Mouse (Mus musculus): ENCODE measurements around the gene Dbh. TPM values are rescaled to one million over a fixed set of nuclear protein-coding genes. Genes with fewer than 3 reads are reported as not detected.

The Dbh gene
- total and polyA plus RNA-seq, 3 experiments, result not detected

DNA sequence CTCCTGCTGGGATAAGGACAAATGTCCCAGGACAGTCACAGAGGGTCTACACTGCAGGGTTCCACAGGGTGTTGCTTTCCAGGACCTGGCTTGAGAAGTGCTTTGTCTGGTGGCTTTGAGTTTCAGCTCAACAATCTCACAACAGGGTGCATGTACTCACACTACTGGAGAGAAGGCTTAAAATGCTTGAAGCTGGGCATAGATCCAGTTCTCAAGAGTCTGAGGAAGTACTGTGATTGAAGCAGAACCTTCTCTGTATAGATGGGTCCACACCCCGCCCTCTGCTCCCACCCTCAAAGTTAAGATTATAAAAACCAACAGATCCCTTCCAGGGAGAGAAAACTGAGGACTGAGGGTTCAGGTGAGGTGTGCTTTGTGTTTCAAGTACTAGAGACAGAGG is 35.6 kb downstream of the Dbh start:
- Histone ChIP-seq H3K27ac (ENCODE audit: control insufficient read depth, low read depth, low read length) (no peak overlapping the region), H3K79me2 (ENCODE audit: control insufficient read depth, insufficient read depth, low read length, poor library complexity) (no peaks in the 10 kb centered on the region), H3K4me3 (ENCODE audit: control insufficient read depth in 1 of 2, insufficient read depth in 1 of 2, low read depth in 2 of 2, low read length in 2 of 2) (no peak overlapping the region), H3K36me3 (ENCODE audit: control insufficient read depth in 1 of 2, insufficient read depth in 2 of 2, low read length in 2 of 2) (no peaks in the 10 kb centered on the region), H3K9ac (ENCODE audit: control insufficient read depth, low read depth, low read length, poor library complexity, severe bottlenecking) (no peak overlapping the region), H3K27me3 (ENCODE audit: control insufficient read depth in 1 of 2, insufficient read depth in 2 of 2, low read length in 2 of 2) (no peaks in the 10 kb centered on the region), H3K4me1 (ENCODE audit: control insufficient read depth in 1 of 2, insufficient read depth in 2 of 2, low read length in 2 of 2) (no peaks in the 10 kb centered on the region), H3K9me3 (replicated peaks; ENCODE audit: insufficient read depth, low read length) (no peaks in the 10 kb centered on the region)
- TF ChIP-seq GATA1 (IDR thresholded peaks at IDR 0.05; ENCODE audit: low read depth, low read length), result no peak
- TF ChIP-seq SMC3 (IDR thresholded peaks at IDR 0.05; ENCODE audit: low read depth, low read length), result no peak
- no peak for TF ChIP-seq MYB (IDR thresholded peaks at IDR 0.05; ENCODE audit: low read depth, low read length)
- DNase-seq (ENCODE audit: low read depth, low spot score), result no peak

DNA sequence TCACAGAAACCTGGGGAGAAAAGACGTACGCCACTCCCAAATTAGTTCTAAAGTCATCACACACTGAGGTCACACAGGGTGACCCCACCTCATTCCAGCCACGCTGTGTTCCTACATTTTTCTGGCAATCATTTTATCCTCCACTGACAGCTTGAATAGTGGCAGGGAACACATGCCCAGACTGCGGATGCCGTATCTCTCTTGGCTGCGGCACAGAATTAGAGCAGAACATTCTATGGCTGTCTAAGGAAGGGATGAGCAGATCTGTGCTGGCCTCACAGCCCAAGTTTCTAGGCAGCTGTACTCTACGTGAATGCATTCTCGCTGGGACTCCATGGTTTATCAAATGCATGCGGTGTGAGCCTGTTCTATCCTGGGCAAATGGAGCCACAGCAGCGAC is 40.6 kb downstream of the Dbh start:
- DNase-seq (ENCODE audit: low read depth, low spot score), result no peak
- no peaks in the 10 kb centered on the region for H3K27me3 ChIP-seq (ENCODE audit: control insufficient read depth in 1 of 2, insufficient read depth in 2 of 2, low read length in 2 of 2)
- H3K4me3 ChIP-seq (ENCODE audit: control insufficient read depth in 1 of 2, insufficient read depth in 1 of 2, low read depth in 2 of 2, low read length in 2 of 2), result no peak overlapping the region
- no peaks in the 10 kb centered on the region for H3K79me2 ChIP-seq (ENCODE audit: control insufficient read depth, insufficient read depth, low read length, poor library complexity)
- H3K9ac ChIP-seq (ENCODE audit: control insufficient read depth, low read depth, low read length, poor library complexity, severe bottlenecking), result no peak overlapping the region
- no peaks in the 10 kb centered on the region for H3K4me1 ChIP-seq (ENCODE audit: control insufficient read depth in 1 of 2, insufficient read depth in 2 of 2, low read length in 2 of 2)
- TF ChIP-seq BHLHE40 (IDR thresholded peaks at IDR 0.05; ENCODE audit: borderline replicate concordance, low read depth, low read length), result no peak
- TF ChIP-seq SIN3A (IDR thresholded peaks at IDR 0.05; ENCODE audit: low read length), result no peak
- no peak for TF ChIP-seq POLR2A (IDR thresholded peaks at IDR 0.05; ENCODE audit: control insufficient read depth in 1 of 2, insufficient read depth in 1 of 2, low read depth in 1 of 2, low read length in 2 of 2, poor library complexity in 1 of 2)
- no peak for TF ChIP-seq UBTF (IDR thresholded peaks at IDR 0.05; ENCODE audit: borderline replicate concordance, insufficient read depth, low read depth, low read length)
- TF ChIP-seq ZC3H11A (IDR thresholded peaks at IDR 0.05; ENCODE audit: low read depth, low read length), result no peak
- no peak for TF ChIP-seq ZMIZ1 (IDR thresholded peaks at IDR 0.05; ENCODE audit: low read depth, low read length)
- TF ChIP-seq RCOR1 (IDR thresholded peaks at IDR 0.05; ENCODE audit: low read depth, low read length), result no peak
- no peaks in the 10 kb centered on the region for H3K9me3 ChIP-seq (replicated peaks; ENCODE audit: insufficient read depth, low read length)
- no peak overlapping the region for H3K27ac ChIP-seq (ENCODE audit: control insufficient read depth, low read depth, low read length)
- H3K36me3 ChIP-seq (ENCODE audit: control insufficient read depth in 1 of 2, insufficient read depth in 2 of 2, low read length in 2 of 2), result no peaks in the 10 kb centered on the region

DNA sequence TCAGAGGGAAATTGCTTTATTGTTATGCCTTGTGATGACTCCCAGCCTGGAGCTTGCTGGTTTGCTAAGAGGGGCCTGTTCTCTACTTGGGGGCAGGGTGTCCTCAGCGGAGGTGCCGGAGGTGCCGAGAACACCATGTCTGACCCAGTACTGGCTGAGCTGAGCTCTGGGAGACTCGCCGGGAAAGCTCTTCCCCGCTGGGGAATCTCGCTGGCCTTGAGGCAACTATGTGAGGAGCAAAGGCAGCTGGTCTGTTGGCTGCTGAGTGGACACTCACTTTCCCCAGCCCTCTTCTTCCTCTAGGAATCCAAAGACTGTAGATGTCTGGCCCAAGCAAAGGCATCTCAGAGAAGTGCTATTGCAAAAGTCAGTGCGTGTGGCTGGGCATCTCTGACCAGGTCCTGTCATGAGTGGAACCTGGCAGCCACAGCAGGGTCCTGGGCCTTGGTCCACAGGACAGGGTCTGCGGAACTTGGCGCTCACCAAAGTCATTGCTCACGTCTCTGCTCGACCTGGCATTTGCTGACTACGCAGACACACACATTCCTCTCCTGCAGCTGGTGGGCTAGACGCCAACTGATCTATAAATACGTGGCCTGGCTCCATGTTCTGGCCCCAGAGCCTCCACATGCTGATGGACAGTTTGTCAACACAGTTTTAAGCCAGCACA is 41.2 kb downstream of the Dbh start:
- Histone ChIP-seq H3K4me1 (ENCODE audit: control insufficient read depth in 1 of 2, insufficient read depth in 2 of 2, low read length in 2 of 2) (no peaks in the 10 kb centered on the region), H3K9me3 (replicated peaks; ENCODE audit: insufficient read depth, low read length) (no peaks in the 10 kb centered on the region), H3K36me3 (ENCODE audit: control insufficient read depth in 1 of 2, insufficient read depth in 2 of 2, low read length in 2 of 2) (no peaks in the 10 kb centered on the region), H3K4me3 (ENCODE audit: control insufficient read depth in 1 of 2, insufficient read depth in 1 of 2, low read depth in 2 of 2, low read length in 2 of 2) (no peak overlapping the region), H3K27me3 (ENCODE audit: control insufficient read depth in 1 of 2, insufficient read depth in 2 of 2, low read length in 2 of 2) (no peaks in the 10 kb centered on the region), H3K27ac (ENCODE audit: control insufficient read depth, low read depth, low read length) (no peak overlapping the region), H3K79me2 (ENCODE audit: control insufficient read depth, insufficient read depth, low read length, poor library complexity) (no peaks in the 10 kb centered on the region), H3K9ac (ENCODE audit: control insufficient read depth, low read depth, low read length, poor library complexity, severe bottlenecking) (no peak overlapping the region)
- no peak for DNase-seq (ENCODE audit: low read depth, low spot score)
- TF ChIP-seq GABPA (IDR thresholded peaks at IDR 0.05; ENCODE audit: low read depth, low read length) (no peak), CHD1 (IDR thresholded peaks at IDR 0.05; ENCODE audit: low read depth, low read length) (no peak), ELF1 (IDR thresholded peaks at IDR 0.05; ENCODE audit: low read depth, low read length) (no peak), BHLHE40 (IDR thresholded peaks at IDR 0.05; ENCODE audit: borderline replicate concordance, low read depth, low read length) (no peak), HCFC1 (IDR thresholded peaks at IDR 0.05; ENCODE audit: low read depth, low read length) (no peak), RAD21 (IDR thresholded peaks at IDR 0.05; ENCODE audit: low read depth, low read length) (no peak), MAFK (IDR thresholded peaks at IDR 0.05; ENCODE audit: borderline replicate concordance, low read depth, low read length) (no peak), USF2 (IDR thresholded peaks at IDR 0.05; ENCODE audit: borderline replicate concordance in 1 of 2, insufficient read depth in 1 of 2, low read depth in 1 of 2, low read length in 2 of 2) (no peak), RCOR1 (IDR thresholded peaks at IDR 0.05; ENCODE audit: low read depth, low read length) (no peak), CHD2 (IDR thresholded peaks at IDR 0.05; ENCODE audit: low read length) (no peak), NRF1 (IDR thresholded peaks at IDR 0.05; ENCODE audit: insufficient read depth, low read depth, low read length, poor library complexity, severe bottlenecking) (no peak), USF1 (IDR thresholded peaks at IDR 0.05; ENCODE audit: low read depth, low read length) (no peak)

Data from MEL (cell line).